Mouse (Mus musculus) cerebellum, adult 2 months (tissue): ENCODE results near the gene Cox8a.

Experiments used
- CTCF ChIP-seq: fragments of 200-500 bp; IDR thresholded peaks from 2 replicates; pipeline ENCODE4 v1.5.1; 2011; ENCODE audit warnings: low read depth, mild to moderate bottlenecking, control low read depth, low read length, moderate library complexity, borderline replicate concordance; ENCODE audit not compliant: insufficient read depth
- POLR2A ChIP-seq: fragments of 200-500 bp; IDR thresholded peaks from 2 replicates; pipeline ENCODE4 v1.6.1; 2011; ENCODE audit warnings: low read length, control low read depth, borderline replicate concordance; ENCODE audit not compliant: insufficient read depth

- TF ChIP-seq POLR2A (no peak), CTCF (no peak)
These were observed 18.3 kb downstream of the Cox8a start for GRCm38 (mm10) chr19:7199089-7199488.
